Mouse (Mus musculus) heart, postnatal 4 days (tissue): Measurements from ENCODE around the gene Hist1h1d. TPM values are rescaled to one million over a fixed set of nuclear protein-coding genes. Genes with fewer than 3 reads are reported as not detected.

ENCODE experiments used
- DNase-seq: peaks from one replicate; pipeline ENCODE4 v3.0.0; 2021
- microRNA-seq, 2 experiments: library from miRNA; unstranded; fragments of <30 nt; microRNA quantifications; one replicate each; pipeline ENCODE4 v1.2.0; 2021 to 2022
- total RNA-seq, 2 experiments: library from RNA; stranded (reverse); gene quantifications; 2 replicates each; pipeline ENCODE4 v1.2.3; 2021

Hist1h1d gene
- total RNA-seq, 2 experiments from 2014 or later: 40.0 to 43.0 TPM

GRCm38 (mm10) chr13:23592614-23593013 lies 39.6 kb downstream of the Hist1h1d start:
- DNase-seq: no peak

- DNase-seq: peak; percentile 6
Measured at GRCm38 (mm10) chr13:23593051-23593770, 40.1 kb downstream of the Hist1h1d start.

- no peak for DNase-seq
Measured at GRCm38 (mm10) chr13:23595185-23595584, 42.1 kb downstream of the Hist1h1d start.

GRCm38 (mm10) chr13:23595622-23596372 lies 42.7 kb downstream of the Hist1h1d start:
- DNase-seq: no peak

- peak; percentile 87 for DNase-seq
Measured at GRCm38 (mm10) chr13:23597957-23598356, 44.9 kb downstream of the Hist1h1d start.

GRCm38 (mm10) chr13:23603182-23603699 lies 50.2 kb downstream of the Hist1h1d start:
- DNase-seq: no peak

GRCm38 (mm10) chr13:23604452-23604851 lies 51.4 kb downstream of the Hist1h1d start:
- no peak for DNase-seq

GRCm38 (mm10) chr13:23605052-23605451 lies 52.0 kb downstream of the Hist1h1d start:
- DNase-seq: no peak

GRCm38 (mm10) chr13:23609209-23609608 lies 56.1 kb downstream of the Hist1h1d start:
- no peak for DNase-seq

- DNase-seq: no peak
Measured at GRCm38 (mm10) chr13:23609844-23610243, 56.8 kb downstream of the Hist1h1d start.

Small RNA genes lying within 50 kb of the gene (microRNA-seq; reads per million reads assigned to microRNA genes)
- gene Gm44297 (0 reads per million in 2 experiments), gene Gm44359 (0 reads per million in 2 experiments), gene Gm44394 (0 reads per million in 2 experiments), gene n-TStga1 (0.20 to 2.8 reads per million in 2 experiments)

Other genes starting within 250 kb of the Hist1h1d start
- 10 to 100 TPM; 17.6 to 23.5 TPM for gene Zfp322a, start 184.1 kb upstream of the Hist1h1d start, total RNA-seq
- gene Abt1, start 129.4 kb upstream of the Hist1h1d start, total RNA-seq: 1 to 10 TPM; 5.0 to 5.6 TPM
- gene Btn1a1, start 87.4 kb upstream of the Hist1h1d start, total RNA-seq: under 1 TPM; 0.11 to 0.24 TPM
- gene Btn2a2, start 64.4 kb upstream of the Hist1h1d start, total RNA-seq: not detected
- 1,000 to 10,000 TPM; 1,227 to 1,327 TPM for gene Hist1h4h, start 22.2 kb upstream of the Hist1h1d start, total RNA-seq
- gene Hist1h2af, start 19.4 kb upstream of the Hist1h1d start, total RNA-seq: 100 to 1,000 TPM; 480 to 499 TPM
- gene Hist1h3g, start 17.8 kb upstream of the Hist1h1d start, total RNA-seq: 100 to 1,000 TPM; 165 to 172 TPM
- gene Hist1h2bh, start 9.9 kb upstream of the Hist1h1d start, total RNA-seq: 10 to 100 TPM; 23.5 to 23.8 TPM
- 100 to 1,000 TPM; 121 to 128 TPM for gene Hist1h3f, start 9.2 kb upstream of the Hist1h1d start, total RNA-seq
- 100 to 1,000 TPM; 802 to 855 TPM for gene Hist1h4f, start 1.6 kb upstream of the Hist1h1d start, total RNA-seq
- 100 to 1,000 TPM; 299 to 323 TPM for gene Hist1h3e, start 9.1 kb downstream of the Hist1h1d start, total RNA-seq
- gene Hist1h2ae, start 18.0 kb downstream of the Hist1h1d start, total RNA-seq: 10 to 100 TPM; 77.0 to 85.3 TPM
- 100 to 1,000 TPM; 624 to 645 TPM for gene Hist1h2bg, start 18.1 kb downstream of the Hist1h1d start, total RNA-seq
- 100 to 1,000 TPM; 278 to 296 TPM for gene Hist1h2bf, start 20.9 kb downstream of the Hist1h1d start, total RNA-seq
- gene Hist1h2ad, start 21.1 kb downstream of the Hist1h1d start, total RNA-seq: 10 to 100 TPM; 62.5 to 79.1 TPM
- gene Hist1h3d, start 22.5 kb downstream of the Hist1h1d start, total RNA-seq: 10 to 100 TPM; 52.4 to 58.7 TPM
- 100 to 1,000 TPM; 322 to 324 TPM for gene Hist1h4d, start 28.3 kb downstream of the Hist1h1d start, total RNA-seq
- 10 to 100 TPM; 38.8 to 42.2 TPM for gene Hist1h2be, start 67.9 kb downstream of the Hist1h1d start, total RNA-seq
- 100 to 1,000 TPM; 269 to 306 TPM for gene Hist1h1e, start 69.3 kb downstream of the Hist1h1d start, total RNA-seq
- 10 to 100 TPM; 11.4 to 11.7 TPM for gene Hist1h2ac, start 130.7 kb downstream of the Hist1h1d start, total RNA-seq
- gene Hist1h2bc, start 130.9 kb downstream of the Hist1h1d start, total RNA-seq: 10 to 100 TPM; 44.8 to 56.0 TPM
- 1 to 10 TPM; 1.6 to 1.8 TPM for gene Hist1h1t, start 142.6 kb downstream of the Hist1h1d start, total RNA-seq
- gene Hist1h4c, start 145.2 kb downstream of the Hist1h1d start, total RNA-seq: 100 to 1,000 TPM; 167 to 175 TPM
- gene Hfe, start 157.6 kb downstream of the Hist1h1d start, total RNA-seq: 10 to 100 TPM; 19.7 to 21.0 TPM
- 100 to 1,000 TPM; 472 to 511 TPM for gene Hist1h1c, start 185.5 kb downstream of the Hist1h1d start, total RNA-seq
- gene Hist1h3c, start 192.3 kb downstream of the Hist1h1d start, total RNA-seq: 100 to 1,000 TPM; 252 to 264 TPM
- 100 to 1,000 TPM; 281 to 294 TPM for gene Hist1h2bb, start 193.5 kb downstream of the Hist1h1d start, total RNA-seq
- gene Hist1h2ab, start 197.9 kb downstream of the Hist1h1d start, total RNA-seq: 100 to 1,000 TPM; 424 to 425 TPM
- gene Hist1h3b, start 199.0 kb downstream of the Hist1h1d start, total RNA-seq: 100 to 1,000 TPM; 568 to 625 TPM
- gene Hist1h4b, start 203.8 kb downstream of the Hist1h1d start, total RNA-seq: 100 to 1,000 TPM; 312 to 320 TPM
- 100 to 1,000 TPM; 433 to 442 TPM for gene Hist1h4a, start 208.0 kb downstream of the Hist1h1d start, total RNA-seq
- gene Hist1h3a, start 209.1 kb downstream of the Hist1h1d start, total RNA-seq: 100 to 1,000 TPM; 440 to 473 TPM
- 100 to 1,000 TPM; 219 to 236 TPM for gene Hist1h1a, start 210.4 kb downstream of the Hist1h1d start, total RNA-seq
- gene Trim38, start 216.7 kb downstream of the Hist1h1d start, total RNA-seq: not detected